Mouse (Mus musculus) cortical plate, adult 2 months (tissue): ENCODE data around the gene Galnt10. TPM values are rescaled to one million over a fixed set of nuclear protein-coding genes. Genes with fewer than 3 reads are reported as not detected.
A peak's percentile ranks its signal among the peaks of the same experiment; 100 is the strongest.

Source experiments
- H3K27ac ChIP-seq: fragments of 200-500 bp; 2 replicates; pipeline ENCODE4 v1.5.1; 2012; ENCODE audit warnings: low read length, control low read depth, inconsistent platforms; ENCODE audit not compliant: insufficient read depth
- H3K4me1 ChIP-seq: fragments of 200-500 bp; 2 replicates; pipeline ENCODE4 v1.6.1; 2011; ENCODE audit warnings: low read length; ENCODE audit not compliant: control insufficient read depth, insufficient read depth
- H3K4me3 ChIP-seq: fragments of 200-500 bp; 2 replicates; pipeline ENCODE4 v1.5.1; 2011; ENCODE audit warnings: mild to moderate bottlenecking, low read length, control low read depth; ENCODE audit not compliant: insufficient read depth
- CTCF ChIP-seq: fragments of 200-500 bp; IDR thresholded peaks from 2 replicates; pipeline ENCODE4 v1.5.1; 2011; ENCODE audit warnings: mild to moderate bottlenecking, control low read depth, low read length; ENCODE audit not compliant: insufficient read depth; ENCODE audit errors: extremely low read depth
- POLR2A ChIP-seq: fragments of 200-500 bp; IDR thresholded peaks from 2 replicates; pipeline ENCODE4 v1.6.1; 2011; ENCODE audit warnings: mild to moderate bottlenecking, low read length, control low read depth; ENCODE audit not compliant: insufficient read depth; ENCODE audit errors: extremely low read depth
- polyA plus RNA-seq: library from polyadenylated mRNA; depleted of rRNA; stranded (reverse); fragments of >200 nt; gene quantifications from 2 replicates; pipeline ENCODE4 v1.2.3, GENCODE M21; 2012

Gene Galnt10
- polyA plus RNA-seq, 1 experiment = 6.4 TPM

- H3K27ac ChIP-seq = no peak overlapping the region
- no peak overlapping the region for H3K4me3 ChIP-seq
- no peaks in the 10 kb centered on the region for H3K4me1 ChIP-seq
- TF ChIP-seq POLR2A = no peak
- peak; percentile 39 for TF ChIP-seq CTCF
Measured at GRCm38 (mm10) chr11:57747294-57748080, 102.2 kb downstream of the Galnt10 start.

- Histone ChIP-seq H3K4me1 (no peaks in the 10 kb centered on the region), H3K4me3 (no peak overlapping the region), H3K27ac (no peak overlapping the region)
- TF ChIP-seq POLR2A = no peak
- TF ChIP-seq CTCF = no peak
Measured at GRCm38 (mm10) chr11:57753538-57754203, 108.4 kb downstream of the Galnt10 start.

GRCm38 (mm10) chr11:57758621-57759020, 113.4 kb downstream of the Galnt10 start:
- TF ChIP-seq CTCF = no peak
- no peak for TF ChIP-seq POLR2A
- H3K27ac ChIP-seq = no peak overlapping the region
- H3K4me1 ChIP-seq = no peaks in the 10 kb centered on the region
- no peak overlapping the region for H3K4me3 ChIP-seq

GRCm38 (mm10) chr11:57760509-57761058, 115.3 kb downstream of the Galnt10 start:
- H3K27ac ChIP-seq = no peak overlapping the region

GRCm38 (mm10) chr11:57761347-57761746, 116.1 kb downstream of the Galnt10 start:
- Histone ChIP-seq H3K4me3 (no peak overlapping the region), H3K27ac (no peak overlapping the region), H3K4me1 (no peaks in the 10 kb centered on the region)
- TF ChIP-seq CTCF = no peak
- TF ChIP-seq POLR2A = no peak

More at GRCm38 (mm10) chr11:57760509-57761058, 115.3 kb downstream of the Galnt10 start:
- Histone ChIP-seq H3K4me3 (no peak overlapping the region), H3K4me1 (no peaks in the 10 kb centered on the region)
- TF ChIP-seq POLR2A (no peak), CTCF (no peak)

- H3K4me1 ChIP-seq = no peaks in the 10 kb centered on the region
- TF ChIP-seq CTCF = no peak
- no peak for TF ChIP-seq POLR2A
- H3K4me3 ChIP-seq = no peak overlapping the region
- no peak overlapping the region for H3K27ac ChIP-seq
Measured at GRCm38 (mm10) chr11:57764124-57764523, 118.9 kb downstream of the Galnt10 start.

- Histone ChIP-seq H3K4me3 (no peak overlapping the region), H3K27ac (no peak overlapping the region), H3K4me1 (no peaks in the 10 kb centered on the region)
- no peak for TF ChIP-seq POLR2A
- no peak for TF ChIP-seq CTCF
Measured at GRCm38 (mm10) chr11:57766617-57767016, 121.4 kb downstream of the Galnt10 start.

GRCm38 (mm10) chr11:57767171-57767570, 121.9 kb downstream of the Galnt10 start:
- Histone ChIP-seq H3K4me3 (no peak overlapping the region), H3K4me1 (no peaks in the 10 kb centered on the region), H3K27ac (no peak overlapping the region)
- TF ChIP-seq POLR2A (no peak), CTCF (no peak)

- no peak for TF ChIP-seq POLR2A
- no peak for TF ChIP-seq CTCF
- no peaks in the 10 kb centered on the region for H3K4me1 ChIP-seq
Measured at GRCm38 (mm10) chr11:57770776-57771175, 125.5 kb downstream of the Galnt10 start.

More at GRCm38 (mm10) chr11:57770776-57771175, 125.5 kb downstream of the Galnt10 start:
- Histone ChIP-seq H3K27ac (no peak overlapping the region), H3K4me3 (no peak overlapping the region)
